Mouse (Mus musculus): ENCODE results near the gene Exosc8. TPM values are rescaled to one million over a fixed set of nuclear protein-coding genes. Genes with fewer than 3 reads are reported as not detected.
A peak's percentile ranks its signal among the peaks of the same experiment; 100 is the strongest.
"Not testable (repeated sequence)": the region's sequence is repeated elsewhere in the genome, so short reads cannot be mapped to it uniquely, and the experiment has no call there.

Exosc8 gene
- total RNA-seq, 1 experiment from 2014 or later: 47.9 TPM

- no peak for DNase-seq
Observed at GRCm38 (mm10) chr3:54736101-54736927, 1.1 kb upstream of the Exosc8 start.

- DNase-seq: peak; percentile 93
Observed at GRCm38 (mm10) chr3:54734411-54735246, 564 bp downstream of the Exosc8 start.

- no peak for DNase-seq
Observed at GRCm38 (mm10) chr3:54732371-54732770, 2.8 kb downstream of the Exosc8 start.

GRCm38 (mm10) chr3:54731626-54732150, 3.5 kb downstream of the Exosc8 start:
- DNase-seq: no peak

DNA sequence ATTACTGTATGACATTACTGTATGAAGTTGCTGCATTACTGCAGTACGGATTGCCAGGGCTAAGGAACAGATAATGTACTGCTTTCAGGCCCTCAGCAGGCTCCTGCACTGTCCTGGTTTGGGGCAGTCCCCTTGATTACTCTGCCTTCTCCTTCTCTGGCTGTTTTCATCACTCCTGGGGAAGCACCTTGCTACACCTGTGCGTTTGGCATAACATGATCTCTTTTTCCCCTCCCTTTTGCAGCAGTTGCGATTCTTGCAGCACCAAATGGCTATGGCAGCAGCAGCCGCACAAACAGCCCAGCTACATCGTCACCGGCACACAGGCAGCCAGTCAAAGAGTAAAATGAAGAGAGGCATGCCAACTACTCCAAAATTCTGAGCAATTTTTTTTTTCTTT, 7.1 kb downstream of the Exosc8 start:
- DNase-seq: no peak

DNA sequence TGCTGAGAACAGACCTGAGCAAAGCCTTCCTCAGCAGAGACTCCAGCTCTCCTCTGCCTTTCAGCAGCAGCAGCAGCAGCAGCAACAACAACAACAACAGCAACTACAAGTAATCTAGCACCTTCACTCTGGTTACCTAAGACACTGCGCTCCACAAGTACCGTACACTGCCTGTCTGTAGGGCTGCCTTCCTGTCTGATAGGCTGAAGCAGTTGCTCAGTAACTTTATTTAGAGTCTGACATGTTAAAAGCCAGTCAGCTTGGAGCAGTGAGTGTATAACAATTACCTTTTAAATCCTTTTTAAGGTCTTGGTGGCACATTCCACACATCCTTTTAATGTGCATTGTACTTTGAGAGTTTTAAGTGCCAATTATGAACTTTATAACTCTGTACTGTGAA, 7.6 kb downstream of the Exosc8 start:
- no peak for DNase-seq

- no peak for DNase-seq
Observed at GRCm38 (mm10) chr3:54725344-54725743, 9.8 kb downstream of the Exosc8 start.

GRCm38 (mm10) chr3:54723741-54724500, 11.3 kb downstream of the Exosc8 start:
- DNase-seq: no peak

- no peak for DNase-seq
Observed at GRCm38 (mm10) chr3:54718947-54719346, 16.2 kb downstream of the Exosc8 start.

DNA sequence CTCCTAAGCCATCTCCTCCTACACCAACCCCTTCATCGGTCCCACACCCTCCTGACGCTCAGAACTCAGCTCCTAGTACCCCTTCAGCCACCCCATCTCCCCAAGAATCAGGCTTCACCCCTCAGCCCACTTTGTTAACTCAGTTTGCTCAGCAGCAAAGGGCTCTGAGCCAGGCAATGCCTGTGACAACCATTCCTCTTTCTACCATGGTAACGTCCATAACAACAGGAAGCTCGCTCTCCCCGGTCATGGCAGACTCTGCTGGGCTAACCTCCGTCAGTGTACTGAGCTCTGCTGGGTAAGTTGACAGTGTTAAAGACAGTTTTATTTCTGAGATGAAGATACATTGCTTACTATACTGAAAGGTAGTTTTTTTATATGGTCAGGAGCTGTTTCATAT, 17.8 kb downstream of the Exosc8 start:
- DNase-seq: no peak

DNA sequence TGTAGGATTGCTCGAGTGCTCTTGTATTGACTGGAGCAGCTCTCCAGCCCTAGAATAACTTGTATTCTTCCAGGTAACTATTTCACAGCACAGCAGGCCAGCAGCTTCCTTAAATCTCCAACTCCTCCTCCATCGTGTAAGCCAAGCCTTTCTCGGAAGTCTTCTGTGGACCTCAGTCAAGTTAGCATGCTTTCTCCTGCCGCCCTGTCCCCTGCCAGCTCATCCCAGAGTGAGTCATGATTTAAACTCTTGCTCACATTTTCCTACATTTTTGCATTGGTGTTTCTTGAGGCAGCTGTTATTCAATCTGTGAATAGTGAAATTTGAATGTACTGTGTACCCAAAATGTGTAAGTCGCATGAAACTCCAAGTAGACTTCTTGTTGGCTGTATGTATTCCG, 19.7 kb downstream of the Exosc8 start:
- no peak for DNase-seq

DNA sequence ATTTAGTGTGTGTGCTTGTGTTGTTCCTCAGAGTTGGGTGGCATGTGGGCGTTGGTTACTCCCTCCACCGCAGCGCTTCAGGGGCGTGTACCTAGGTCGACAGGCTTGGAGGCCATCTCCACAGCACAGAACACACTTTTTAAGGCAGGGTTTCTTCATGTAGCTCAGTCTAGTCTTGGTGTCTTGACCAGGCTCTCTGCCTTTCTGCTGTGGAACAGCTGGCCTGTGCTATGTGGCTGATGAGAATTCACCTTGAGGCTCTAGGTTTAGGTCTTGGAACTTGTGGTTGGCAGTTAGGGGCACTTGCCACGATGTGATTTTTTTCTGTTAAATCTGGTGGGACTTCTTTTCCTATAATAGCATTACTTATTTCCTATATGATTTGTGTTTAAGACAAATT, 20.9 kb downstream of the Exosc8 start, which contains the start of gene Gm21958:
TSS of gene Gm21958 (minus strand) at position 101 of the 400 bp plus-strand sequence.
- no peak for DNase-seq

DNA sequence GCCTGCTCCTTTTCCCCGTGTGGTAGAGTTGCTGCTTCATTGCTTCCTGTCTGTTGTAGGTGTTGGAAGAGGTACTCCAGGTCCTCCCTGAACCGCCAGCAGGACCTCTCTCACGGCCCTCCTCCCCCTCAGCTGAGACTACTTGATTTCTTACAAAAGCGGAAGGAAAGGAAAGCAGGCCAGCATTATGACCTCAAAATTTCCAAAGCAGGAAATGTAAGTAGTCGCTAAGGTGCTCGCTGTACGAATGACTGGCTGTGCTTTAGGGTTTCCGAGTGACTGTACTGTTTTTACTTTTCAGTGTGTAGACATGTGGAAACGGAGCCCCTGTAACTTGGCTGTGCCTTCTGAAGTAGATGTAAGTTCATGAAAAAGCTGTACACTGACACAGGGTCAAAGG, 26.2 kb downstream of the Exosc8 start:
- no peak for DNase-seq

- DNase-seq: not testable (repeated sequence)
Observed at GRCm38 (mm10) chr3:54704106-54704505, 31.1 kb downstream of the Exosc8 start.

GRCm38 (mm10) chr3:54699759-54700301, 35.4 kb downstream of the Exosc8 start:
- no peak for DNase-seq

DNA sequence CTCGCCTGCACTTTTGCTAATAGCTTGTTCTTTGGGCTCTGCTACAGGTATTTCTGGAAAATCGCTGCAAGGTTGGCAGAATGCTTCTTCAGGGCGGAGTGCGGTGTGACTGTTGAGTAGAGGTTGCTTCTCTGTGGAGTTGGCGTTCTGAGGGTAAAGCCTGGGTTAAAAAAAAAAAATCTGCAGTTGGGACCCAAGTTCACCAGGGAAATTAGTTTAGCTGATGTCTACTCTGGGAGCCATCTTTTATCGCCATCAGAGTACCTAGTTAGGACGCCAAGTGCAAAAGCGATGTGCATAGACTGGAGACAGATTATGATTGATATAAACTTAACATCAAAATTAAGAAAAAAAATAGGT, 42.2 kb downstream of the Exosc8 start:
- DNase-seq: no peak

DNA sequence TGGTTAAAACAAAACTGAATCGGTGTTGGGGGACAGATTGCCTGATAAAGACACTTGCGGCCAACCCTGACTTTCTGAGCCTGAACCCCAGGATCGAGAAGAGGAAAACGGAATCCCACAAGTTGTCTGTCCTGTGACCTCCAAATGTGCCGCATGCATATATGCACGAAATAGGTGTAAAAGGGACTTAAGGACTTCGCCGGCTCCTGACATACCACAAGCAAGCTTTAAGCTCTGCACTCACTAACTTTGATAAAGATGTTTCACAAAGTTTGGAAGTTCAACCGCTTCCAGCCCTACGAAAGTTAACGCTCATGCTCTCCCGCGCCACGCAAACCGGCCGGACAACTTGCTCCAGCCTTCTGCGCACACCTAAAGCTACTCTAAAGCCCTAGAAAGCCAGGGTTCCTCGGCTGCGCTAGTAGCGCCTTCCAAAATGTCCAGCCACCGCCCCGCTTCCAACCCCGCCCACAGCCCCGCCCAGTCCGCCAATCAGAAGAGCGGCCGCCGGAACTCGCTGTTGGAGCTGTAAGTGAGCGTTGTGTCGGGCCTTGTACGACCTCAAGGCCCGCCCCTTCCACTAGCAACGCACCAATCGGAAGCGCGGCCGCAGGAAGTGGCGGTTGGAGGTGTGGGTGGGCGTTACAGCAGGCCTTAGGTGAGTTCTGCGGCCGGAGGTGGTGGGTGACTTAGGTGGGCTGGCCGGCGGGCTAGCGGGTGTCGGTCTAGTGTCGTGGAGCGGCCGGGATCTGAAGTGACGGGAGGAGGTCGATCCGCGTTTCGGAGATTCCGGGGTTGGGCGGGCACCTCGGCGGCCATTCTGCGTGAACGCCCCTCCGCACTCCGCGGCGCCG, 42.8 kb downstream of the Exosc8 start, which contains the start of gene Supt20:
TSS of gene Supt20 (plus strand) at position 606 of the 854 bp plus-strand sequence.
- DNase-seq: peak; percentile 92

DNA sequence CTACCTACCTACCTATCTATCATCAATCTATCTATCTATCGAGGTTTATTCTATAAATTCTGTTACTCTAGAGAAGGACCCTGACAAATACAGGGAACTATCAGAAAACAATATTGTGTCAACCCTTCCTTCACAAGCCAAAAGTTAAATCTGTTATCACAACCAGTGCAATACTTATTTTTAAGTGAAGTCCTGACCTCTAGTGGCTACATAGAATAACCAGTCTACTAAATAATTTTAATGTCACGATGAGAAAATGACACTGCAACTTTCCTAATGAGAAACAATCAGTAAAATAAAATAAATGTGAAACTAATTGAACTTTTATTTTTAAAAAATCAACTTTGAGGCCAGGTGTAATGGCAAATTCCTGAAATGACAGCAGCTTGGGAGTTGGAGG, 46.1 kb downstream of the Exosc8 start:
- no peak for DNase-seq

DNA sequence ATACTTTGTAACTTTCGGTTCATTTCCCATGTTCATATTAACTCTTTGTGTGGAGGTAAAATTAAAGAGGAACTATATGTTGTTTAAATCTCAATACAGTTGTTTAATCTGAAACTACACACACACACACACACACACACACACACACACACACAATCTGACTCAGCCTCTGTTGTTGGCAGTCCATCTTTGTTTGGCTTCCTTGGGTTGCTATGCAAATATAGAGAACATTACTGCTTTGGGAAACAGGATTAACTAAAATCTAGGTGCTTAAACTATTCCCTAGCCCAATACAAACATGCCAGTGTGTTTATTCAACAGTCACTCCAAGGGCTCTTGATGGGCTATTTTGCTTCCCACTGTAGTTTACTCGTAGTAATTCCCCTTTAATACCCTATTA, 47.9 kb downstream of the Exosc8 start:
- DNase-seq: no peak

- DNase-seq: no peak
Observed at GRCm38 (mm10) chr3:54685202-54685601, 50.0 kb downstream of the Exosc8 start.

Data from adrenal gland, postnatal 25 days (tissue).